Mouse (Mus musculus) cerebellum, adult 8-10 months (tissue): ENCODE results near the gene Iqcb1.

Source experiments
- DNase-seq: peaks from one replicate; pipeline ENCODE4 v3.0.0; 2022

Iqcb1 gene

DNA sequence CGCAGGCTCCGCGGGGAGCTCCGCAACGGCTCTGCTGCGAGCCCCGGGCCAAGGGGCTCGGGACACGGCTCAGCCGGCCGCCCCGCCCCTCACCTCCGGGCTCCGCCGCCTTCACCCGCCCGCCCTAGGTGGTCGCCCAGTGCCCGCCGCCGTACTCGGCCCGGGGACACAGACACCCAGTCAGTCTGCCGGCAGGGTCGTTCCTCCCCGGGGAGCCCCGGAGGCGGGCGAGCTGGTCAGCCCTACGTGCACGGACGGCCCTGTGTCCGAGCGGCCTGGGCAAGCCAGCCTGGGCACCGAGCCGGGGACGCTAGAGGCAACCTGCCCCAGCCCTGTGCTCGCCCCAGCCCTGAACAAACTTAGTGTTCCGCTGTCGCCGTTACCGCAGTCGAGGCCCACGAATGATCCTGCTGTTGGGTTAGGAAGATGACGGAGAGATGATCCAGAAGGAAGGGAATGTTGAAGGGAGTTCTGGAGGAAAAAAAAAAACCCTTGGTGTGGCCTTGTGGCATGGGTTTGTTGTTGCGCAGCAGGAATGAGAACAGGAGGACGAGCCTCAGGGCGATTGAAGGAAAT lies 47.2 kb downstream of the Iqcb1 start:
- peak; percentile 66 for DNase-seq

DNA sequence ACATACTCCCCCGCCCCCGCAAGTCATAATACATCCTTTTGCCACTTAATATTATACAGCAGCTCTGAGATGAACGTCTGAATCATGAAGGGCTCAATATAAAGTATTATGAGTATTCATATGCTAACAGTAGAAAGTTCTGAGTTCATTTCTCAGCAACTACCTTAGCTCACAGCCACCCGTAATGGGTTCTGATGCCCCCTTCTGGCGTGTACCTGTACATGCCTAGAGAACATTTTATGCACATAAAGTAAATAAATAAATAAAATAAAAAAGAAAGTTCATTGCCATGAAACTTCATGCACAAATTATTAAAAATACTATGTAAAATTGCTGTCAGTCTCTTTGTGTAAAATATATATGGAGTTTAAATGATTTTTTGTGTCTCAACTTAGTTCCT lies 49.1 kb downstream of the Iqcb1 start:
- no peak for DNase-seq

DNA sequence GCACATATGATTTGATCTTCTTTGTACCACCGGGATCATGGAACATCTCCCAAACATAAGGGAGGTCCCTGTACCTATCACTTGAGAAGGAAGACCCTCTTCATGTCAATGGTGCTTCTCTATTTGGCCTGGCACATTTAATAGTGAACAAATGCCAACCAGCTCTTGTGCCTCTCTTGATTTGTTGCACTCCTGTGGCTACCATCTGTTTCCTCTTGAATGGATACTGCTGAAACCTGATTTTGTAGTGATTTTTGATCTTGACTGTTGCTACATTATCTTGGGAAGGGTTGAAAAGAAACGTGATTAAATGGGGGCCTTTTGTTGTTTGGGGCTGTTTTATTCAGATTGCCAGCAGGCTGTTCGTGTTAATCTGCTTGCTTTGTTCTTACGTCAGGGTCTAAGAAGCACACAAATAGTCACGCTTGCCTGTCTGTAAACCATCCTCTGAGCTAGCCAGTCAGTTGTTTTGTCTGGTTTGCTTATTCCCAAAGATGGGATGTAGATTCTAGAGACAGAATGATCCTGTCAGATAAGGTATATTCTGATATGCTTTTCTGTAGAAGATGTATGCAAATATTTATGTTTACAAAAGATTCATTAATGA lies 54.7 kb downstream of the Iqcb1 start:
- peak; percentile 51 for DNase-seq

DNA sequence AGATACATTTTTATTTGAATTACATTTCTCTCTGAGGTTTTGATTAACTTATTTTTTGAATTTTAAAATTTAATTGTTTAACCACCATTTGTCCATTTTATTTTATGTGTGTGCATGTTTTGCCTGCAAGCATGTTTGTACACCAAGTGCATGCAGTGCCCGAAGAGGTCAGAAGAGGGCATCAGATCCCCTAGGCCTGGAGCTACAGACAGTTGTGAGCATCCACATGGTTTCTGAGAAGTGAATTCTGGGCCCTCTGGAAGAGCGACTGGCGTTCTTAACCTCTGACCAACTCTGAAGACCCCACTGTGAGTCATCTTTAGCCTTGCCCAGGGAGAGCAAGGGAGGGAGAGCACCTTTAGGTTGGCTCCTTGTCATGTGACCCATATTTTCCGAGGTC lies 56.7 kb downstream of the Iqcb1 start:
- no peak for DNase-seq

DNA sequence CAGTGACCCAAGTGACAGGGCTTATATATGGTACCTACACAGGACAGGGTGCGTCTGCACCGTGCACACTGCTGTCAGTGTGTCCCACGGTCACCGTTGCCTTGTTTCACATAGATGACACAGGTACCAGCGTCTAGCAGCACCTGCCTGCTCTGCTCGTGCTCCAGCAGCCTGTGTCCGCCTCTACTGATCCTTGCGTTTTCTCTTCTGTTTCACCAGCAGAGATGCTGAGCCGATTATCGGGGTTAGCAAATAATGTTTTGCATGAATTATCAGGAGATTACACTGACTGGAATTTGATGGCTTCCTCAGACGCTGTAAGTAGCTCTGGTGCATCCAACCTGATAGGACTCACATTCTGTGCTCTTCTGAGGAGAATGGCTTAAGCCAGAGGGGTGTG lies 57.7 kb downstream of the Iqcb1 start:
- DNase-seq: no peak

DNA sequence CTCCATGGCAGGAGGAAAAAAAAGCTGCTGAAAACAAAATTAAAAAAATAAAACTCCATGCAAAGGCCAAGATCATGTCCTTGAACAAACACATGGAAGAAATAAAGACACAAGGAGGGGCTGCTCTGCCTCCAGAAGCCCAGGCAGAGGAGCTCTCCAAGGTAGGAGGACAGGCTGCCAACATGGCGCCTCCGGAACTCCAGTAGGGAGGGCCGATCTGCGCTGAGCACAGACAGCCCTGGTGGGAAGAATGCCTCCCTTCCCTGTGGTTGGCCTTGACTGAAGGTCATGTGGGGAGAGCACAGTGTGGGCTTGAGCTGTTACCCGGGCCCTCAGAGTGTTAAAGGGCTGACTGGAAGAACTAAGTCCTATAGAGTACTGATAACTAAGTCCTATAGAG lies 59.4 kb downstream of the Iqcb1 start:
- DNase-seq: no peak

DNA sequence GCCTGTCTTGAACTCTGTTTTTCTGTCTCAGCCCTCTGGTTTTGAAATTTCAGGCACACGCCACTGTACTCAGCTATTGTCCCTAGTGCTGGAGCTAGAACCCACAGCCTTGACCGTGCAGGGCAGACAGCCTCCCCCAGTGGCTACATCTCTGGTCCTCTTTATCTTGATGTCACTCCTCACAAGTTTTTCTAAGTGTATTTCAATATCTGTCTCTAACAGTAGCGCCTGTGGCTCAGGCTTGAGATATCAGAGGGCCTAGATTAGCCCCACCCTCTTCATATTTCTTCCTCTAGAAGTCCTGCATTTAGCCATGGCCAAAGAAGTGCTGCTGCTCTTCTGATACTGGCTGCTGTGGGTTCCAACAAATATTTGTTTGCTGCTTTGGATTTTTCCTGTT lies 62.4 kb downstream of the Iqcb1 start:
- DNase-seq: no peak

DNA sequence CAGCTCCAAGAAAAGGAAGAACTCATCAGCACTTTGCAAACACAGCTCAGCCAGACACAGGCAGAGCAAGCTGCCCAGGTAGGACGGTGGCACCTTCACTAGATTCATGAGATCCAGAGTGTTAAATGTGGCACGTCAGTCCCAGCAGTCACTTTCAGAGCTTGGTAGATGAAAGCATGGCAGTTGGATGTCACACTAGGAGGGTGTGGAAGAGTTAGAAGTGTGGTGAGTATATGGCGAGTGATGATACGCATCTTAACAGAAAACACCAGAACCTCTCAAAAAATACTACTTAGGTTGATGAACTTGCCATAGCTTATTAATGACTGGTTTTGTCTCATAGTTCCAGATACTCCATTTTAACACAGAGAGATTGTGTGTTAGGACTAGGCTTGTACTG lies 63.2 kb downstream of the Iqcb1 start:
- no peak for DNase-seq

DNA sequence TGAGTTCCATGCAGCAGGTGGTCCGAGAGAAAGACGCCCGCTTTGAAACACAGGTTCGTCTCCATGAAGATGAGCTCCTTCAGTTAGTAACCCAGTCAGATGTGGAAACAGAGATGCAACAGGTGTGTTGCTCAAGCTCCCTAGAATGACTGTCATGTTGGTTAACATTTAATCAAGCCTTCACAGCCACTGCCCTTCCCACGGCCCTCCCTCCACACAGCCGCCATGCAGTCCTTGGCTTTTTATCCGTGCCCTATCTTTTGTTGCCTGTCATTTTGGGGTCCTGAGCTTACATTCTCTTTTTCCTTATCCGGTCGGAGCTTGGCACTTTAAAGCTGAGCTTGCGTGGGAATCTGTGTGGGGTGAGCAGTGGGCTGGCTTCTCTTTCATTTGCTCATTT lies 65.1 kb downstream of the Iqcb1 start:
- no peak for DNase-seq

DNA sequence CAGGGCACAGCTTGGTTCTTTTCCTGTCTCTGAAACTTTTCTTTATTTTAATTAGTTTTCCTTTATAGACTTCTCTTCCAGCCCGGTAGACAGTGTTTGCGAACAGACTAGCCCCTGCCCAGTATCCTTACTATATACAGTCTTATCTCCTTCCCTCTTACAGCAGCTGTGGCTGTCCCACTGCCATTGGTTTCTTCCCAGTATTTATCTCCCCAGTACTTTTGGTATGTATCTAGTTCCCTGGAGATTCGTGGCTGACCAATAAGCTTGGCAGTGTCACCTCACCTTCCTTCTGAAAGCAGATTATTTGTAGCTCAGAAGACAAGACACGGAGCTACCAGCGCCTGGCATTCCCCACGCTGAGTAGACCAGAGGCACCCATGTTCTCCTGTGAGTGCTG lies 68.5 kb downstream of the Iqcb1 start:
- no peak for DNase-seq

DNA sequence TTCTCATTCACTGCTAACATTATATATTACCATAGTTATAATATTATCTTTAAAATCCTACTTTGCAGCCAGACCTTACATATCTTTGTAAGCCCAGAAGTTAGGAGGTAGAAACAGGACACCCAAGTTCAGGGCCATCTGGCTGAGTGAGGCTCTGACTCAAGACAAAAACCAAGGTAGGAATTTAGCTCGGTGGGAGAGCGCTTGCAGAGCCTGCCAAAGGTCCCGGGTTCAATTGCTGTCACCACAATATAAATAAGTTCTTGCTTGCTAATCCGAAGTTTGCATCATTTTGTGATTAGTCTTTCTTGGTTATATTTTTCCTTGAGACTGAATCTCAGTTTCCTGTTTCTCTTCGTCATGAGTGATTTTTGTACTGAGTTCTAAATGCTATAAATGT lies 75.0 kb downstream of the Iqcb1 start:
- DNase-seq: no peak

DNA sequence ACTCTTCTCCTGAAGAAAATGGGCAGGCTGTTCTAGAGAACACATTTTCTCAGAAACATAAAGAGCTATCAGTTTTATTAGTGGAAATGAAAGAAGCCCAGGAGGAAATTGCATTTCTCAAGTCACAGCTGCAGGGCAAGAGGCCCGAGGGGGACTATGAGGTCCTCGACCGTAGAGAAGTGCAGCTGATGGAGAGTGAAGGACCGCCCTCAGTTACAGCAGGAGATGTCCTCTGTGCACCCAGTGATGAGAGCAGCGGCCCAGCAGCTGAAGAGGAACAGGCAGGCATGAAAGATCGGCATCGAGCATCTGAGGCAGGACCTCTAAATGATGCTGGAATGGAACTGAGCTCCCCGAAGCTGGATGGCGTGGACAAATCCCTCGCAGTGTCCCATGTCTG lies 83.7 kb downstream of the Iqcb1 start:
- DNase-seq: no peak

DNA sequence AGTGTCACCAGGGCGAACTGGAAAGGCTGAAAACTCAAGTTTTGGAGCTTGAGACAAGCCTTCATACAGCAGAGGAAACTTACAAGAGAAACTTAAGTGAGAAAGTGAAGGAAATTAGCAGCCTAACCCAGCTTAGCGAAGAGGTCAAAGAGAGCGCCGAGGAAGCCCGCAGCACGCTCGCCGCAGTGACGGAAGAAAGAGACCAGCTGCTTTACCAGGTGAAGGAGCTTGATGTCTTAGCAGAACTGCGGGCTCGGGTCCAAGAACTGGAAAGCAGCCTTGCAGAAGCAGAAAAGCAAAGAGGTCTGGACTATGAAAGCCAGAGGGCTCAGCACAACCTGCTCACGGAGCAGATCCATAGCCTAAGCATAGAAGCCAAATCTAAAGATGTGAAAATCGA lies 84.1 kb downstream of the Iqcb1 start:
- DNase-seq: no peak

DNA sequence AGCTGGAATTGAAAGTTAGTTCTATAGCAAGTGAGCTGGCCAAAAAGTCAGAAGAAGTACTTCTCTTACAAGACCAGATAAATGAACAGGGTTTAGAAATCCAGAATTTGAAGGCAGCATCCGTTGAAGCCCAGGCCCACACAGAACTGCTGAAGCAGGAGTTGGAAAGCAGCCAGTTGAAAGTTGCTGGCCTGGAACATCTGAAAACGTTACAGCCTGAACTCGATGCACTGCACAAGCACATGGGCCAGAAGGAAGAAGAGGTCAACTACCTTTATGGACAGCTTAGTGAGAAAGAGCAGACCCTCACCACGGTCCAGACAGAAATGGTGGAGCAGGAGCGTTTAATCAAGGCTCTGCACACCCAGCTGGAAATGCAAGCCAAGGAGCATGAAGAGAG lies 86.0 kb downstream of the Iqcb1 start:
- no peak for DNase-seq

DNA sequence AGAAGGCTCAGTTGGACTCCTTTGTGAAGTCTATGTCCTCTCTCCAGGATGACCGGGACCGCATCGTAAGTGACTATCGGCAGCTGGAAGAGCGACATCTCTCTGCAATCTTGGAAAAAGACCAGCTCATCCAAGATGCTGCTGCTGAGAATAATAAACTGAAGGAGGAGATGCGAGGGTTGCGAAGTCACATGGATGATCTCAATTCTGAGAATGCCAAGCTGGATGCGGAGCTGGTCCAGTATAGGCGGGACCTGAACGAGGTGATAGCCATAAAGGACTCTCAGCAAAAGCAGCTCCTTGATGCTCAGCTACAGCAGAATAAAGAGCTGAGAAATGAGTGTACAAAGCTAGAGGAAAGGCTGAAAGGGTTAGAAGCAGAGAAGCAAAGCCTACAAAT lies 90.3 kb downstream of the Iqcb1 start:
- DNase-seq: no peak

DNA sequence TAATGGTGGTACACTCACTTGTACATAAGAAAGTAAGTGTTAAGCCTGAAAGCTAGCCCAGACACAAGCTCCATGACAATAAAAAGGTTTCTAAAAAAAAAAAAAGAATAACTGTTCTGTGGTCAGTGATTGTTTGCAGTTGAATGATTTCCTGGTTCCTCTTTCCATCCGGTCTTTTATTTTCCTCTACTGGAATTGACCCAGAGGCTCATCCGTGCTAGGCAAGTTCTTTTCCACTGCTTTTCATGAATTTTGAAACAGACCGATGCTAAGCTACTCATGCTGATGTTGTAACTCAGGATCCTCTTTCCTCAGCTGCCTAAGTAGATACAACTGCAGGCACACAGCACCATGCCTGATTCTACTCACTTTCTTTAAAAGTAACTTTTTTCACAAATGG lies 92.2 kb downstream of the Iqcb1 start:
- no peak for DNase-seq

DNA sequence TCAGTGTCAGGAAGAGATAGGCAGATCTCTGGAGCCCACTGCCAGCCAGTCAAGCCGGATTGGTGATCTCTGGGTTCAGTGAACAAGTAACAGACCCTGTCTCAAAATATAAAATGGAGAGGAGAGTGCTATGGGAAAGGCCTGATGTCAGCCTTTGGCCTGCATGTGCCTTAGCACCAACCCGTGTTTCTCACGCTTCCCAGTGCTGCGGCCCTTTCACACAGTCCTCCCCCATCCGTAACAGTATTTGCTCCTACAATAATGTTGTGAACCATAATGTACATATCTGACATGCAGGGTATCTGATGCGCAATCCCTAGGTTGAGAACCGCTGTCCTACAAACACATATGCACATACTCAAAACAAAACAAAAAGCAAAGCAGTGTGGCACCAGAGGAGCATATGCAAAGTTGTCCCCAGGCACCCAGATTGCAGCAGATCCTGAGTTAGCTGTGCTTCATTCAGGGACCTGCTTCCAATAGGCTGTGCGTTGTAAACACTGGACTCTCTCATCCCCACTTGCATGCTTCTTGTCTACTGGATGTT lies 93.0 kb downstream of the Iqcb1 start:
- no peak for DNase-seq

DNA sequence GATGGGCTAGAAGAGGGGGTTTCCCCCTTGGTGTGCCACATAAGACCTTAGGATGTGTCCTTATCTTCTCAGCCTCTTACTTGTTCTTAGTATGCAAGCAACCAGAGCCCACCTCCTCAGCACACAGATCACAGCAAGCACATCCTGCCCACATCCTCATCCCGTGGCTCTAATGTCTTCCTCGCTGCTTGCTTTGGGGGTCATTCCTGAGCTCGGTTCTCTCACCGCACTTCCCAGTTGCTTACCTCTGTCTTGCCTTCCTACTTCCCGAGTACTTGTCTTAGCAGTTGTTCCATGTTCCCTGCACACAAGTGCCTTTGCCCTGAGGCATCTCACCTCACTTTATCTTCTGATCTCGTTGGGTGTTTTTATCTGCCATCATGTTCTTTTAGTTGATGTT lies 93.8 kb downstream of the Iqcb1 start:
- no peak for DNase-seq
